Mouse (Mus musculus) cerebellum, adult 9-10 months (tissue): Measurements from ENCODE around the gene Tmem191c.

Experiments
- DNase-seq: peaks from one replicate; pipeline ENCODE4 v3.0.0; 2022

Tmem191c gene

GRCm38 (mm10) chr16:17267937-17268336 is 7.9 kb upstream of the Tmem191c start:
- no peak for DNase-seq

- DNase-seq, result no peak
Observed at GRCm38 (mm10) chr16:17269872-17270271, 6.0 kb upstream of the Tmem191c start.

GRCm38 (mm10) chr16:17271124-17271523 is 4.8 kb upstream of the Tmem191c start:
- peak; percentile 67 for DNase-seq

GRCm38 (mm10) chr16:17271856-17272255 is 4.0 kb upstream of the Tmem191c start:
- DNase-seq, result no peak

GRCm38 (mm10) chr16:17276164-17277151 is 581 bp downstream of the Tmem191c start:
- peak; percentile 89 for DNase-seq

- peak; percentile 47 for DNase-seq
Observed at GRCm38 (mm10) chr16:17277342-17278211, 1.7 kb downstream of the Tmem191c start.

GRCm38 (mm10) chr16:17280471-17280870 is 4.6 kb downstream of the Tmem191c start:
- no peak for DNase-seq

- DNase-seq, result peak; percentile 36
Observed at GRCm38 (mm10) chr16:17283151-17283550, 7.3 kb downstream of the Tmem191c start.

- no peak for DNase-seq
Observed at GRCm38 (mm10) chr16:17287103-17287502, 11.2 kb downstream of the Tmem191c start.

GRCm38 (mm10) chr16:17291016-17291415 is 15.1 kb downstream of the Tmem191c start:
- no peak for DNase-seq

- peak; percentile 75 for DNase-seq
Observed at GRCm38 (mm10) chr16:17292751-17293150, 16.9 kb downstream of the Tmem191c start.

GRCm38 (mm10) chr16:17300818-17301217 is 24.9 kb downstream of the Tmem191c start:
- DNase-seq, result no peak

- DNase-seq, result no peak
Observed at GRCm38 (mm10) chr16:17303521-17304245, 27.8 kb downstream of the Tmem191c start.

- DNase-seq, result no peak
Observed at GRCm38 (mm10) chr16:17307461-17307860, 31.6 kb downstream of the Tmem191c start.

GRCm38 (mm10) chr16:17309036-17309435 is 33.2 kb downstream of the Tmem191c start:
- no peak for DNase-seq

- DNase-seq, result no peak
Observed at GRCm38 (mm10) chr16:17312531-17312930, 36.7 kb downstream of the Tmem191c start.

- no peak for DNase-seq
Observed at GRCm38 (mm10) chr16:17316554-17316953, 40.7 kb downstream of the Tmem191c start.

GRCm38 (mm10) chr16:17321481-17321880 is 45.6 kb downstream of the Tmem191c start:
- no peak for DNase-seq

GRCm38 (mm10) chr16:17324745-17325144 is 48.9 kb downstream of the Tmem191c start:
- DNase-seq, result no peak

GRCm38 (mm10) chr16:17326064-17326463 is 50.2 kb downstream of the Tmem191c start:
- no peak for DNase-seq

- DNase-seq, result no peak
Observed at GRCm38 (mm10) chr16:17329848-17330570, 54.1 kb downstream of the Tmem191c start.

GRCm38 (mm10) chr16:17331116-17331515 is 55.2 kb downstream of the Tmem191c start, which contains the start of gene Serpind1:
Serpind1 (plus strand) TSS chr16:17331371.
- no peak for DNase-seq
